Mouse (Mus musculus): ENCODE measurements at regions not wholly inside any gene's neighbourhood (a gene's known extent, or its start where the extent isn't known, plus 50 kb on each side); places are given as distances from the start of the nearest gene placed in this dataset.

DNA sequence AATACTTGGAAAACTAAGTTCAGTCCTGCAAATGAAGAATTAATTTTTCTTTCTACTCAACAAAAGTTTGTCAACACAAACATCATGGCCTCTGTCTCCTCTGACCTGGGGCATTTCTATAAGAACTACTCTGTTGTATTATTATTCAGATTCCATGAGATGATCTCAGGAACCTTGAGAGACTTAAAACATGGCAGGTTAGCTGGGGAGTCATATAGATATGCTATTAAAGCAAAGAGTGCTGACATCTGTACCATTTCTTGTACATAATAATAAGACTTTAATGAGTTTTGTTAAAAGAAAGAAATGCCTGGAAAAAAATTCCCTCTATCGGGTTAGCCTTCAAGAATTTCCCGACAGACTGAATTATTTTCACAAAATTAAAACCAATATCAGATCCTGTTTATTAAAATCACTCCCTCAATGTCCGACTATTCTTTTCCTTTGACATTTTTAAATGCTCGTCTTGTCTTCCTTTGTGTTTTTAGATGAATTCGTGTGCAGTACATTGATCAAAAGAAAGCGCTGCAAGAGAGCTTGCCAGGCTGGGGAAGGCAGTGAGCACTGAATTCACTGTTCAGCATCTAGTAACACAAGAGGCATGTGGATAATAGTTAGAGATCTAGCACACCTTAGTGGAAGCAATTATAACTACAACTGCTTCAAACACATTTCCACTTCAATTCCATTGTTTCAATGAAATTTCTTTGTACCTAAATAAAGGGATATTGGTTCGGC lies 145.0 kb upstream of the Cxadr start:
- DNase-seq (ENCODE audit: low spot score): no peak

GRCm38 (mm10) chr16:78153899-78154605 lies 147.2 kb upstream of the Cxadr start:
- DNase-seq (ENCODE audit: low spot score): no peak

GRCm38 (mm10) chr16:78144146-78144545 lies 157.1 kb upstream of the Cxadr start:
- no peak for DNase-seq (ENCODE audit: low spot score)

DNA sequence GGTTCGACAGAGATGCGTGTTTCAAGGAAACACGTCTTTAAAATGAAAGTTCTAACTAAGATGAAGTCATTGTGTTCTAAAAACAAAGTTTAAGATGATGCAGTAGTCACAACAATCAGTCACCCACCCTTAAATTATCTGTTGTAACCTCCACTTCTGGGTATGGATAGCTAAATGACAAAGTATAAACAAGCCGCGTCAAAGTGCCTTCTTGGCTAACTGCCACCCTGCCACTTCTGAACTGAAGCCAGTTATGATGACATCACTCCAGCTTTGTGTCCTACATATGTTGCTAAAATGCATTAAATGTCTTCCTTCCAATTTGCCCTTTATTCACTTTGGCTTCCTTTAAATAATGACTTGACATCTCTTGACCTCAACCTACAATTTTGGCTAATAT lies 165.8 kb upstream of the Cxadr start:
- DNase-seq (ENCODE audit: low spot score): no peak

GRCm38 (mm10) chr16:78134531-78134930 lies 166.8 kb upstream of the Cxadr start:
- no peak for DNase-seq (ENCODE audit: low spot score)

DNA sequence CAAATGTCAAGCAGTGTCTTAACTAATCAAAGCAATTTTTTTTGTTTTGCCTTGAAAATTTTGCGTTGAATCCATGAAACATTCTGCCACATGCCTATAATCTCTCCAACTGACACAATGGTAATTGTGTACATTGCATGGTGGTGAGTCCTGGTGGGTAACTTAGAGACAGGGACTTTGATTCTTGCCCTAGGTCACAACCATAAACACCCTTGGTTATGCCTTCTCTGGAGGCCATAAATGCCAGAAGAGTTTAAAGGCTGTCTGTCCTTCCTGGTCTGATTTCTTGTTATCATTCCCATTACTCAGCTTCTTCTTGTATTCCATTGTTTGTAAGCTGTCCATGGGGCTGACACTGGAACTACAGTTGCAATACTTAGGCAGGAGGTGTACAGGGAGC lies 179.6 kb upstream of the Cxadr start:
- no peak for DNase-seq (ENCODE audit: low spot score)

DNA sequence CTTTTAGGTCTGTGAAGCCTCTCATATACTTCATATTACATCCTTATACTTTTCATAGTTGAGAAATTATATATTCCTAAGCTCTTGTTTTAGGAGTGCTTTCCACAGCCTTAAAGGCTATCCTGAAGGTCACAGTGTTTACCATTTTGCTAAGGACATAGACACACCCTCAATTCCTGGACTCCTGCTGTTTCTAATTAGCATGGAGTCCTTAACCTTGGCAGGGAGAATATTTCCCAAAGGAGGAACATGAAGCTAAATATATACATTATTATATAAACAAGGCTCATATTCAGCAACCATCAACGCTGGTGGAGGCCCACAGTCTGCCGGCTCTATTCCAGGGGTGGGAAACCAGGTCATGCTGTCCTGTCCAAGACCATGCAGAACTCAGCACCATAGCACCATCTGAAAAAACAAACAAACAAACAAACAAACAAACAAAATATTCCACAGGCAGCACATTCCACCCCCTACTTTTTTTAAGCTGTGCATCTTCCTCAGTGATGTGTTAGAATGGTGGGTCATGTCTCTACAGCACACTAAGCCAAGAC lies 180.9 kb upstream of the Cxadr start:
- DNase-seq (ENCODE audit: low spot score): no peak

DNA sequence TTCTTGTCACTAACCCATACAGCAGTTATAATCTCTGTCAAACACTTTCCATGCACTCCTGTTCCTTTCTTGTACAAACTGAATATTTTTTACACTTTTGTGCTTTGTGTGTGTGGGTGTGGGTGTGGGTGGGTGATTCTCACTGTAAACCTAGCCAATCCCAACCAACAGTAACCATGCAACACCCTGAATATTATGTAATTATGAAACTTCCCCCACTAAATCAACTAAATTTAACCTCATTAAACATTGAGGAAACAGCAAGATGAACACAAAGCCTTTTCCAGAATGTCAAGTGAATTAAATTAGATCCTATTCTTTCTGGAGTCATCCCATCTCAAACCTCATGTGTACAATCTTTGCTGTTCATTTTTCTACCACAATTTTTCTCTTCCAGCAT lies 197.0 kb upstream of the Cxadr start:
- DNase-seq (ENCODE audit: low spot score): no peak

DNA sequence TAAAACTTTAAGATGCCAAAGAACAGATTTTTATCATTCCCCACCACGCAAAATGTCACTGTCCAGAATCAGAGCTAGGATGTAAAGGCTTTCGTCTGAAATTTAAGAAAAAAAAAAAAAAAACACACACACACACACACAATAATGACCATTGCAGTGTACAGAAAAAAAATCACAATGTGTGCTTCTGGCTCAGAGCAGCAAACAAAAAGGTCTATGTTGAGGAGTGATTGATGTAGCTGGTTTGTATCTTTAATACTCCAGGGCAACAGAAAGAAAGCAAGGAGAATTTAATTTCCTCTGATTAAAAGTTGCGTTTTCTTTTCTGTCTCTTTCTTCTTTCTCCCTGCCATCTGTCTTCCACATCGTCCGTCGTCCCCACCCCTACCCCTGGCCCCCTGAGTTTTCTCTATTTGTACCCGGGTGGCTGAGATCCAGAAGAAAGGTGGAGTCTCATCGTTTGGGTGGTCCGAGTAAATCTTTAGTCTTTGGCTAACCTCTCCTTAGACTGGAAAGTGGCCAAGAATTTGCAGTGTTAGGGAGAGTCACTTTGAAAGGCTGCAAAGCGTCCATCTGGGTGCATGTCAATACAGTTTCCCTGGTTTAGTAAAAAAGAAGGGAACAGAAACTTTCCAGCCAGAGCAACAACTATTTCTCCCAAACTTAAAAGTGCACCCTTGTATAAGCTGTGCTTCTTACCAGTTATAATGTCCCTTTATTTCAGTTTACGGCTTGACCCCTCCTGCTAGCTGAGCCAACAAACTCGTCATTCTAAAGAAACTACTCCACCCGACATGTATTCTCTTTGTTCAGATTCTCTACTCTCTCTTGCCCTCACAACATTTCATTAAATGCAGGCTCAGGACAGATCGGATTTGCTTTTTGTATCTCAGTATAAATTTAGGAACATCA lies 199.6 kb upstream of the Cxadr start:
- no peak for DNase-seq (ENCODE audit: low spot score)

DNA sequence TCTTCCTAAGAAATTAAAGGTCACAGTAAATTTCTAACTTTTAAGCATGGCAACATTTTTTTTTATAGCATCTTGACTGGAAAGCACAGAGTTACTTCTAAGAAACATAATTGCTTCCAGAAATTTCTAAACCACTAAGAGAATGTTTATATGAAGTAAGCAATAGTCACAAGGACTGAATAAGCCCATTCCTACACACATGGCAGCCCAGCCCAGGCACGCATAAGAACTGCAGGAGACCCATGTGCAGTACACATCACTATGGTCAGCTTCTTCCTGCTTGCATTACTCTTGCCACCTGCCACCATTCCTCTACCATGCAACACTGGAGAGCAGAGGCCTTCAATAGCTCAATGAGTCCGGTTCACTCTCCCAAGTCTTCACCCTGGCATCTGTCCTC lies 201.4 kb upstream of the Cxadr start:
- DNase-seq (ENCODE audit: low spot score): no peak

DNA sequence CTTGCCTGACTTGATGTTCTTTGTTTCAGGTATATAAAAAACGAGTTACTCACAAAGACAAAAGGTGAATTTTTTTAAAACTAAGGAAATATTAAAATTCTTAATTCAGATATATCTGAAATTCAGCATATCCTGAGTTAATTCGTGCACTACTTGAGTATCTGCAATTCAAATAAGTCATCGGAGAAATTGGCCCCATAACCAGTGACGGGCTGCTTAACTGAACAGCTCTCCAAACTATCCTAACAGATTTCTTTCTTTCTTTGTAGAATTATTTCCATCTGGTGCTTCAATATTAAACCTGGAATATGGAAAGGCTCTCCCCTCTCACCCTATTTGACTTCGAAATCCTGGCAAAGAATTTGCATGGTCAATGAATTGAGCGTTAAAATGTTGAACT lies 202.2 kb upstream of the Cxadr start:
- DNase-seq (ENCODE audit: low spot score): no peak

GRCm38 (mm10) chr16:78098555-78098954 lies 202.7 kb upstream of the Cxadr start:
- no peak for DNase-seq (ENCODE audit: low spot score)

DNA sequence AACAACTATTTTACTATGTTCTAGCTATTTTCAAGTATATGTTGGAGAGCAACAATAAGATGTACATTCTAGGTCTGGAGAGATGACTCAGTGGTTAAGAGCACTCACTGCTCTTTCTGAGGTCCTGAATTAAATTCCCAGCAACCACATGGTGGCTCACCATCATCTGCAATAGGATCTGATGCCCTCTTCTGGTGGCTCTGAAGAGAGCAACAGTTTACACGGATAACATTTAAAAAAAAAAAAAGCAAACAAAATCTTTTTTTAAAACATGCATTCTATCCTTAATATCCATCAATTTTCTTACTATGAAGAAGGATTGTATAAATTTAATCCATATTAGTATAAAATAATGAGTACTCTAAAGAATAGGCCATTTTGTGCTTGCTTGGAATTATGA lies 204.7 kb upstream of the Cxadr start:
- no peak for DNase-seq (ENCODE audit: low spot score)

- DNase-seq (ENCODE audit: low spot score): no peak
Measured at GRCm38 (mm10) chr16:78090155-78090554, 211.1 kb upstream of the Cxadr start.

- no peak for DNase-seq (ENCODE audit: low spot score)
Measured at GRCm38 (mm10) chr16:78067532-78068118, 233.7 kb upstream of the Cxadr start.

- DNase-seq (ENCODE audit: low spot score): no peak
Measured at GRCm38 (mm10) chr16:78060516-78060915, 240.8 kb upstream of the Cxadr start.

GRCm38 (mm10) chr16:78057549-78057948 lies 243.7 kb upstream of the Cxadr start:
- DNase-seq (ENCODE audit: low spot score): no peak

DNA sequence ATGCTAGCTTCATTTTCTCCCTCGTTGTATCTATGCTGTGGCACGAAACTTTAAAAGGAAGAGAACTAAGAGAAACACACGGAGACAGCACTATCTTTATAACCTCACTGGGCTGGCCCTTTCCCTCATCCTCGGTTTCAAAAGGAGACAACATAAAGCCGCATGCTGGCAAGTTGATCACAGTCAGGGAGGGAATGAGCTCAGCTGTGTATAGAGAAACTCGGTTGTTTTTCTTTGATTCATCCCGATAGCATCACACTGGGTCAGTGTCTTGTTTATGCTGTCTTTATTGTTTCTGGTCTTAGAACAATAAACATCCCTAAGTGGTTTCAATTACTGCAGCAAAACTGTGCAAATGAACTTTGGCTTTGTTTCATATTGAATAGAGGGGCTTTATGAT lies 249.2 kb upstream of the Cxadr start:
- no peak for DNase-seq (ENCODE audit: low spot score)

- no peak for DNase-seq (ENCODE audit: low spot score)
Measured at GRCm38 (mm10) chr16:78040149-78040920, 261.0 kb upstream of the Cxadr start.

GRCm38 (mm10) chr16:78019605-78020285 lies 281.5 kb upstream of the Cxadr start:
- DNase-seq (ENCODE audit: low spot score): no peak

DNA sequence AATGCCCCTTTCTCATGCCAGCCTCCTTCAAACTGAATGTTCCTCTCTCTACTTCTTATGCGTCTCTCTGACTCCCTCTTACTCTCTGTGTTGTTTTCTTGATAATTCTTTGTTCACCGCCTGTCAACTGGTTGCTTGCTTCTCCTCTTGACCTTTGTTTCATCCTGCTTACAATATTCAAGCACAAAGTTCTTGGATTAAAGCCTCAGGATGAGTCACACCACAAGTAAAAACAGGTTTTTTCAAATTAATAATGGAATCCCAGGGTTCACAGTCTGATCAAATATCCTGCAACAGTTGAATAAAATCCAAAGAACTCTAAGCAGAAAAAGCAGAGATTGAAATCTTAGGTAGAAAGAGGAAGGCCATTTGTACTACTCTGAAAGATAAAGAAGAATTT lies 285.9 kb upstream of the Cxadr start:
- no peak for DNase-seq (ENCODE audit: low spot score)
